Mouse (Mus musculus): Measurements from ENCODE around the gene Fdx1l.

- TF ChIP-seq ETS1 (IDR thresholded peaks at IDR 0.05; ENCODE audit: low read depth, low read length) (no peak), TCF12 (IDR thresholded peaks at IDR 0.05; ENCODE audit: low read depth, low read length) (no peak), ZNF384 (IDR thresholded peaks at IDR 0.05; ENCODE audit: low read depth, low read length) (no peak), RCOR1 (IDR thresholded peaks at IDR 0.05; ENCODE audit: low read depth, low read length) (no peak), EP300 (IDR thresholded peaks at IDR 0.05; ENCODE audit: low read depth in 1 of 2, low read length in 2 of 2) (no peak), CTCF (IDR thresholded peaks at IDR 0.05 in 2 of 3, conservative IDR thresholded peaks at IDR 0.05 in 1 of 3; ENCODE audit: control insufficient read depth in 1 of 3, insufficient read depth in 1 of 3, low read depth in 2 of 3, low read length in 3 of 3, poor library complexity in 1 of 3, severe bottlenecking in 1 of 3) (no peak; a peak in 1 of 6 replicates), POLR2A (IDR thresholded peaks at IDR 0.05; ENCODE audit: control insufficient read depth in 1 of 2, insufficient read depth in 1 of 2, low read depth in 1 of 2, low read length in 2 of 2, poor library complexity in 1 of 2) (no peak), MYB (IDR thresholded peaks at IDR 0.05; ENCODE audit: low read depth, low read length) (no peak), RAD21 (IDR thresholded peaks at IDR 0.05; ENCODE audit: low read depth, low read length) (no peak), CHD1 (IDR thresholded peaks at IDR 0.05; ENCODE audit: low read depth, low read length) (no peak), POLR2AphosphoS2 (IDR thresholded peaks at IDR 0.05; ENCODE audit: low read length) (no peak; the same call in 1 of the 2 replicates)
These were observed 28.7 kb upstream of the Fdx1l start for GRCm38 (mm10) chr9:21102076-21102475.

Measured in MEL (cell line).